Mouse (Mus musculus) intestine, postnatal 0 days (tissue): ENCODE measurements at regions not wholly inside any gene's neighbourhood (a gene's known extent, or its start where the extent isn't known, plus 50 kb on each side); places are given as distances from the start of the nearest gene placed in this dataset.

Experiments used
- ATAC-seq: fragments of 200-750 bp; cut with Nextera tagmentation; 2 replicates; pipeline ENCODE4 v1.8.0; 2017; ENCODE audit warnings: mild to moderate bottlenecking, moderate TSS enrichment, moderate library complexity
- H3K27ac ChIP-seq: fragments of 300-500 bp; sonication (generic); 2 replicates; pipeline ENCODE4 v1.5.1; 2014; ENCODE audit warnings: mild to moderate bottlenecking, low read depth, low read length, moderate library complexity
- H3K27me3 ChIP-seq: fragments of 300-500 bp; sonication (generic); replicated peaks from 2 replicates; pipeline ENCODE4 v1.6.1; 2014; ENCODE audit warnings: low read length, mixed read lengths; ENCODE audit not compliant: control insufficient read depth, insufficient read depth
- H3K36me3 ChIP-seq: fragments of 300-500 bp; sonication (generic); 2 replicates; pipeline ENCODE4 v1.6.1; 2014; ENCODE audit warnings: mild to moderate bottlenecking, moderate library complexity; ENCODE audit not compliant: control insufficient read depth, insufficient read depth
- H3K4me1 ChIP-seq: fragments of 300-500 bp; sonication (generic); replicated peaks from 2 replicates; pipeline ENCODE4 v1.6.1; 2014; ENCODE audit warnings: antibody characterized with exemption, low read length, mixed read lengths; ENCODE audit not compliant: control insufficient read depth, insufficient read depth
- H3K4me2 ChIP-seq: fragments of 300-500 bp; sonication (generic); replicated peaks from 2 replicates; pipeline ENCODE4 v1.6.1; 2014; ENCODE audit warnings: low read depth, mild to moderate bottlenecking, moderate library complexity
- H3K4me3 ChIP-seq: fragments of 300-500 bp; sonication (generic); 2 replicates; pipeline ENCODE4 v1.5.1; 2014; ENCODE audit warnings: low read depth, low read length
- H3K9ac ChIP-seq: fragments of 300-500 bp; sonication (generic); 2 replicates; pipeline ENCODE4 v1.6.1; 2014; ENCODE audit warnings: mild to moderate bottlenecking, low read depth, low read length
- H3K9me3 ChIP-seq: fragments of 300-500 bp; sonication (generic); 2 replicates; pipeline ENCODE4 v1.6.1; 2016; ENCODE audit warnings: mixed run types; ENCODE audit not compliant: control insufficient read depth
- CTCF ChIP-seq: sonication (generic); IDR thresholded peaks from 2 replicates; pipeline ENCODE4 v1.5.1; 2016; ENCODE audit warnings: low read depth, mild to moderate bottlenecking, control low read depth, antibody characterized with exemption, moderate library complexity
- WGBS: fragments of 180-500 bp; shearing (Covaris S2); extraction: QIAGEN DNeasy Blood & Tissue Kit; methylation state at CpG from one replicate; pipeline ENCODE4 v1.1.7; 2014; 5-methylcytosine and 5-hydroxymethylcytosine counted together

- Histone ChIP-seq H3K4me3 (no peak overlapping the region), H3K4me1 (no peaks in the 10 kb centered on the region), H3K27me3 (no peaks in the 10 kb centered on the region), H3K36me3 (no peaks in the 10 kb centered on the region), H3K9me3 (no peaks in the 10 kb centered on the region), H3K27ac (no peak overlapping the region), H3K4me2 (no peak overlapping the region), H3K9ac (no peak overlapping the region)
- no peak for TF ChIP-seq CTCF
- ATAC-seq, result no peak
- 57% methylated on average over 7 of the region's 7 CpGs for WGBS
Observed at GRCm38 (mm10) chr13:59350613-59351150, 234.3 kb downstream of the Agtpbp1 start.

- Histone ChIP-seq H3K9me3 (no peaks in the 10 kb centered on the region), H3K9ac (no peak overlapping the region), H3K27me3 (no peaks in the 10 kb centered on the region), H3K27ac (no peak overlapping the region), H3K4me3 (no peak overlapping the region), H3K4me1 (no peaks in the 10 kb centered on the region), H3K4me2 (no peak overlapping the region), H3K36me3 (no peaks in the 10 kb centered on the region)
- ATAC-seq, result no peak
- no peak for TF ChIP-seq CTCF
Observed at GRCm38 (mm10) chr13:59348510-59348909, 236.5 kb downstream of the Agtpbp1 start.

- H3K4me2 ChIP-seq, result no peak overlapping the region
- H3K27me3 ChIP-seq, result no peaks in the 10 kb centered on the region
- TF ChIP-seq CTCF, result no peak
- no peak for ATAC-seq
- no peaks in the 10 kb centered on the region for H3K36me3 ChIP-seq
- H3K4me1 ChIP-seq, result no peaks in the 10 kb centered on the region
- no peak overlapping the region for H3K4me3 ChIP-seq
- no peak overlapping the region for H3K27ac ChIP-seq
- no peak overlapping the region for H3K9ac ChIP-seq
- H3K9me3 ChIP-seq, result no peaks in the 10 kb centered on the region
- WGBS, result 77% methylated on average over 13 of the region's 13 CpGs
Observed at GRCm38 (mm10) chr13:59341871-59342270, 243.2 kb downstream of the Agtpbp1 start.

DNA sequence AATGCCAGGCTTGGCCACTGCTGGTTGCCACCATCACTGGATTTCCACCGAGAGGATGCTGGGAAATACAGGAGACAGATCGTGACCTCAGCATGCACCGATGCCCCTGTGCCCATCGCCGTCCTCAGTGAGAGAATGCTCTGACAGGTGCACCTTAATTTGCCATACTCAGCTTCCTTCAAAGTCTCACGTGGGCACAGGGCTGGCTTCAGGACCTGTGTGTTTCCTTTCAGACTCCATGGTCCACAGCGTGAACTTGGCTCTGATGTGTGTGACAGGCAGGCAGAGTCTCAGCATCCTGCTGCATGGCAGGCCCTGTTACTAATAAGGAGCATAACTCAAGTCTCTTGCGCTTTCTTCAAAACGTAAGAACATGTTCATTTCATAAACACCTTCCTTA is 246.6 kb downstream of the Agtpbp1 start:
- H3K9me3 ChIP-seq, result no peaks in the 10 kb centered on the region
- no peak overlapping the region for H3K9ac ChIP-seq
- no peaks in the 10 kb centered on the region for H3K36me3 ChIP-seq
- H3K4me2 ChIP-seq, result no peak overlapping the region
- H3K4me3 ChIP-seq, result no peak overlapping the region
- no peaks in the 10 kb centered on the region for H3K4me1 ChIP-seq
- no peak for ATAC-seq
- no peaks in the 10 kb centered on the region for H3K27me3 ChIP-seq
- TF ChIP-seq CTCF, result no peak
- WGBS, result 91% methylated on average over 9 of the region's 9 CpGs
- H3K27ac ChIP-seq, result no peak overlapping the region

- no peaks in the 10 kb centered on the region for H3K27me3 ChIP-seq
- no peaks in the 10 kb centered on the region for H3K36me3 ChIP-seq
- no peaks in the 10 kb centered on the region for H3K9me3 ChIP-seq
- no peak overlapping the region for H3K9ac ChIP-seq
- no peak overlapping the region for H3K4me3 ChIP-seq
- no peak for TF ChIP-seq CTCF
- 84% methylated on average over 3 of the region's 3 CpGs for WGBS
- no peaks in the 10 kb centered on the region for H3K4me1 ChIP-seq
- ATAC-seq, result no peak
- no peak overlapping the region for H3K27ac ChIP-seq
- no peak overlapping the region for H3K4me2 ChIP-seq
Observed at GRCm38 (mm10) chr13:59323933-59324332, 261.1 kb downstream of the Agtpbp1 start.

GRCm38 (mm10) chr13:59323441-59323840 is 261.6 kb downstream of the Agtpbp1 start:
- no peak overlapping the region for H3K4me2 ChIP-seq
- H3K4me1 ChIP-seq, result no peaks in the 10 kb centered on the region
- 33% methylated on average over 5 of the region's 5 CpGs for WGBS
- no peaks in the 10 kb centered on the region for H3K36me3 ChIP-seq
- no peaks in the 10 kb centered on the region for H3K9me3 ChIP-seq
- no peak overlapping the region for H3K27ac ChIP-seq
- no peak overlapping the region for H3K4me3 ChIP-seq
- H3K9ac ChIP-seq, result no peak overlapping the region
- no peak for ATAC-seq
- no peaks in the 10 kb centered on the region for H3K27me3 ChIP-seq
- no peak for TF ChIP-seq CTCF

DNA sequence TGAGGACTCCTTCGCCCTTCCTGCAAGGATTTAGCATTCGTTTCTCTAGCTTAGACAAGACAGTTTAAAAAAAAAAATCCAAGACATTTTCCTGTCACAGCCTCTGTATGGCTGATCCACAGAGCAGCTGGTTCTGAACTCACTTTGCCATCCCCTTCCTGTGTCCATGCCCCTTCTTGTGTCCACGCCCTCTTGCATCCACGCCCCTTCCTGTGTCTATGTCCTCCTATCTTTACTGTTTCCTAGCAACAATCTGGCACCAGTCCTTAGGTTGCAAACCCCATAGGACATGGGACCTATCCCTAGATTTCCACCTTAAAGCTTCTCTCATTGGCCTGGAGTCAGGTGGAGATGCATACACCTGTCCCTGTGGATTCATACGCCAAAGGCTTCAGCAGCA is 264.8 kb downstream of the Agtpbp1 start:
- Histone ChIP-seq H3K9ac (no peak overlapping the region), H3K27ac (no peak overlapping the region), H3K4me2 (no peak overlapping the region), H3K36me3 (no peaks in the 10 kb centered on the region), H3K4me1 (no peaks in the 10 kb centered on the region), H3K27me3 (no peaks in the 10 kb centered on the region), H3K4me3 (no peak overlapping the region), H3K9me3 (no peaks in the 10 kb centered on the region)
- no peak for ATAC-seq
- 80% methylated on average over 5 of the region's 5 CpGs for WGBS
- no peak for TF ChIP-seq CTCF
